Mouse (Mus musculus) limb, embryonic 14.5 days (tissue): ENCODE measurements around the gene Smg6. TPM values are rescaled to one million over a fixed set of nuclear protein-coding genes. Genes with fewer than 3 reads are reported as not detected.

Source experiments
- ATAC-seq: fragments of 200-750 bp; cut with Nextera tagmentation; 2 replicates; pipeline ENCODE4 v1.8.0; 2017; ENCODE audit warnings: low read depth, moderate number of reproducible peaks, moderate TSS enrichment; ENCODE audit not compliant: low FRiP score
- DNase-seq: peaks from one replicate; pipeline ENCODE4 v3.0.0-alpha.2; 2015; ENCODE audit warnings: low spot score
- H3K27ac ChIP-seq: fragments of 300-500 bp; sonication (generic); replicated peaks from 2 replicates; pipeline ENCODE4 v1.5.1; 2014; ENCODE audit warnings: low read depth, mild to moderate bottlenecking, low read length, moderate library complexity, mixed read lengths
- H3K27me3 ChIP-seq: fragments of 300-500 bp; sonication (generic); 2 replicates; pipeline ENCODE4 v1.6.1; 2014; ENCODE audit warnings: low read length, mixed read lengths; ENCODE audit not compliant: control insufficient read depth, insufficient read depth
- H3K36me3 ChIP-seq: fragments of 300-500 bp; sonication (generic); 2 replicates; pipeline ENCODE4 v1.6.1; 2014; ENCODE audit warnings: mild to moderate bottlenecking, low read length, moderate library complexity, mixed read lengths; ENCODE audit not compliant: control insufficient read depth, insufficient read depth
- H3K4me1 ChIP-seq: fragments of 300-500 bp; sonication (generic); 2 replicates; pipeline ENCODE4 v1.6.1; 2014; ENCODE audit warnings: antibody characterized with exemption, low read length, mixed read lengths; ENCODE audit not compliant: control insufficient read depth, insufficient read depth
- H3K4me2 ChIP-seq: fragments of 300-500 bp; sonication (generic); replicated peaks from 2 replicates; pipeline ENCODE4 v1.6.1; 2014; ENCODE audit warnings: low read depth, mild to moderate bottlenecking, low read length, moderate library complexity; ENCODE audit not compliant: severe bottlenecking
- H3K4me3 ChIP-seq: fragments of 300-500 bp; sonication (generic); replicated peaks from 2 replicates; pipeline ENCODE4 v1.5.1; 2014; ENCODE audit warnings: low read length
- H3K9ac ChIP-seq: fragments of 300-500 bp; sonication (generic); 2 replicates; pipeline ENCODE4 v1.6.1; 2014; ENCODE audit warnings: mild to moderate bottlenecking, low read depth, low read length, moderate library complexity; ENCODE audit not compliant: severe bottlenecking
- H3K9me3 ChIP-seq: fragments of 300-500 bp; sonication (generic); 2 replicates; pipeline ENCODE4 v1.6.1; 2016; ENCODE audit warnings: low read length; ENCODE audit not compliant: control insufficient read depth
- POLR2A ChIP-seq: fragments of 200-500 bp; IDR thresholded peaks from 2 replicates; pipeline ENCODE4 v1.8.0; 2012; ENCODE audit warnings: inconsistent platforms, mild to moderate bottlenecking, moderate library complexity, borderline replicate concordance; ENCODE audit not compliant: insufficient read depth, insufficient read length; ENCODE audit errors: extremely low read depth
- WGBS: fragments of 180-500 bp; shearing (Covaris S2); extraction: QIAGEN DNeasy Blood & Tissue Kit; methylation state at CpG from one replicate; pipeline ENCODE4 v1.1.7; 2014; 5-methylcytosine and 5-hydroxymethylcytosine counted together
- polyA plus RNA-seq, 2 experiments: library from polyadenylated mRNA; depleted of rRNA in 1 of 2; stranded (reverse) in 1 of 2; unstranded in 1 of 2; fragments of >200 nt; fragmentation: Nextera tagmentation in 1 of 2; extraction: Ambion mirVana in 1 of 2; gene quantifications; 2 replicates each; pipeline versions ENCODE4 v1.2.1 to v1.2.3; 2012 to 2014

The Smg6 gene
- polyA plus RNA-seq, 2 experiments, result 16.0 to 36.5 TPM

DNA sequence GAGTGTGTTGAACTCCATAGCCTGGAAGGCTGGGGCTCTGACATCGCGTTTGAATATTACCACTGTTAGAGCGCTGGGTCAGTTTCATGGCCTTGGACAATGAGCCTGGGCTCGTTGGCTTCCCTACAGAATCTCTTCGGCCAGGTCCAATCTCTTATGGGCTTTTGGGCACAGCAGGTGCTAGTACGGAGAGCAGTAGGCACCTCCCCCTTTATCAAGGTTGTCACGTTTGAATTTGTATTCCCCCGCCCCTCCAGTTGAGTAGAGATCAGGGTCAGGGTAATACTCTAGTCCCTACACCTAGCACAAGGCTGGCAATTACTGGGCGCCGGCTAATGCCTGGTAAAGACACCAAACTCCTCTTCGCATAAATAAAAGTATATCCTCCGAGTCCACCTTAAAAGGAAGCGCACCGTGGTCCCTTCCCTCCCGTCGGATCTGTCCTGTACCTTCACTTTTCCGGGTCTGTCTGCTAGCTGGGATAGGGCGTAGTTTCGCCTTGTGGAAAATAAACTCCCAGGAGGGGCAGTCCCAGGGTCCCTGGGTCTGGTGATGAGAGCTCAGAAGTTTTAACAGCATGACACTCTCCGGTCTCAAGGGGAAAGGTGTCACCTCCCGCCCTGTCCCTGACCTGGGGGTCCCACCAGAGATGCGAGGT lies 264.2 kb downstream of the Smg6 start:
- H3K9me3 ChIP-seq, result no peaks in the 10 kb centered on the region
- 0 out of 2 replicates have a peak, but pooled peaks cover 4% of the 10 kb centered on the region for H3K36me3 ChIP-seq
- H3K4me1 ChIP-seq, result peaks cover 16% of the 10 kb centered on the region
- H3K4me2 ChIP-seq, result peak overlapping the region; percentile 84
- H3K27me3 ChIP-seq, result peaks cover 28% of the 10 kb centered on the region
- 0 out of 2 replicates have a peak, but pooled peaks have one; percentile 1 for ATAC-seq
- WGBS, result 0% methylated on average over 22 of the region's 22 CpGs
- peak overlapping the region; percentile 91 for H3K4me3 ChIP-seq
- no peak for TF ChIP-seq POLR2A
- peak overlapping the region; percentile 70 for H3K9ac ChIP-seq
- H3K27ac ChIP-seq, result no peak overlapping the region
- no peak for DNase-seq

GRCm38 (mm10) chr11:75190371-75190724 lies 264.7 kb downstream of the Smg6 start:
- DNase-seq (peak; percentile 89), ATAC-seq (peak; percentile 80)
- Histone ChIP-seq H3K4me1 (peaks cover 21% of the 10 kb centered on the region), H3K36me3 (0 out of 2 replicates have a peak, but pooled peaks cover 4% of the 10 kb centered on the region), H3K4me3 (peak overlapping the region; percentile 91), H3K27me3 (peaks cover 33% of the 10 kb centered on the region), H3K27ac (no peak overlapping the region), H3K9me3 (no peaks in the 10 kb centered on the region), H3K9ac (peak overlapping the region; percentile 70), H3K4me2 (peak overlapping the region; percentile 84)
- under 1% methylated on average over 24 of the region's 24 CpGs for WGBS
- peak; percentile 68; the same call in 1 of the 2 replicates for TF ChIP-seq POLR2A

- ATAC-seq (no peak), DNase-seq (no peak)
- H3K36me3 ChIP-seq, result no peaks in the 10 kb centered on the region
- no peak for TF ChIP-seq POLR2A
- 50% methylated on average over 5 of the region's 5 CpGs for WGBS
- H3K9ac ChIP-seq, result peak within 1 kb of the TSS; percentile 70
- peaks cover 21% of the 10 kb centered on the region for H3K4me1 ChIP-seq
- H3K4me2 ChIP-seq, result peak within 1 kb of the TSS; percentile 84
- H3K9me3 ChIP-seq, result no peaks in the 10 kb centered on the region
- H3K27ac ChIP-seq, result no peak within 1 kb of the TSS
- H3K27me3 ChIP-seq, result peaks cover 40% of the 10 kb centered on the region
- H3K4me3 ChIP-seq, result peak within 1 kb of the TSS; percentile 91
These were observed 265.4 kb downstream of the Smg6 start, which contains the start of gene Dph1 for GRCm38 (mm10) chr11:75190905-75191441. Gene Dph1 (minus strand): TSS chr11:75191241.

DNA sequence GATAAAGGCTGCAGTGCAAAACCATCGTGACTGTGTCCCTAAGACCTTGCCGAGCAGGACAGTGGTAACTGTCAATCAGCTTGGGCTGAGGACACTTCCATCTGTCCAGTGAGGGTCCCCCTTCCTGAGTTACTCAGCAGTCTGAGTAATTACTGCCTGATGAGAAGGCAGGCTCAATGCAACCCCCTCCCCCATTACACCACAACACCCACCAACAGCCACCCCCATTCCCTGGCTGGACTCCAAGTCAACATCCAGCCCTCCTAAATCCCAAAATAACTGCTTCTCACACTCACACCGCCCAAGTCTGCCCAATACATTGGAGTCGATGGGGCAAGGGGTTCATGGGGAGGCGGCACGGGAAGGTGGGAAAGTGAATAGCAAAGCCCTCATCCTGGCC lies 266.2 kb downstream of the Smg6 start:
- DNase-seq (no peak), ATAC-seq (no peak)
- H3K9ac ChIP-seq, result no peak overlapping the region
- WGBS, result 43% methylated on average over 6 of the region's 6 CpGs
- peaks cover 48% of the 10 kb centered on the region for H3K27me3 ChIP-seq
- H3K4me3 ChIP-seq, result no peak overlapping the region
- H3K36me3 ChIP-seq, result no peaks in the 10 kb centered on the region
- no peaks in the 10 kb centered on the region for H3K9me3 ChIP-seq
- H3K4me1 ChIP-seq, result peaks cover 21% of the 10 kb centered on the region
- no peak overlapping the region for H3K4me2 ChIP-seq
- no peak overlapping the region for H3K27ac ChIP-seq
- no peak for TF ChIP-seq POLR2A

DNA sequence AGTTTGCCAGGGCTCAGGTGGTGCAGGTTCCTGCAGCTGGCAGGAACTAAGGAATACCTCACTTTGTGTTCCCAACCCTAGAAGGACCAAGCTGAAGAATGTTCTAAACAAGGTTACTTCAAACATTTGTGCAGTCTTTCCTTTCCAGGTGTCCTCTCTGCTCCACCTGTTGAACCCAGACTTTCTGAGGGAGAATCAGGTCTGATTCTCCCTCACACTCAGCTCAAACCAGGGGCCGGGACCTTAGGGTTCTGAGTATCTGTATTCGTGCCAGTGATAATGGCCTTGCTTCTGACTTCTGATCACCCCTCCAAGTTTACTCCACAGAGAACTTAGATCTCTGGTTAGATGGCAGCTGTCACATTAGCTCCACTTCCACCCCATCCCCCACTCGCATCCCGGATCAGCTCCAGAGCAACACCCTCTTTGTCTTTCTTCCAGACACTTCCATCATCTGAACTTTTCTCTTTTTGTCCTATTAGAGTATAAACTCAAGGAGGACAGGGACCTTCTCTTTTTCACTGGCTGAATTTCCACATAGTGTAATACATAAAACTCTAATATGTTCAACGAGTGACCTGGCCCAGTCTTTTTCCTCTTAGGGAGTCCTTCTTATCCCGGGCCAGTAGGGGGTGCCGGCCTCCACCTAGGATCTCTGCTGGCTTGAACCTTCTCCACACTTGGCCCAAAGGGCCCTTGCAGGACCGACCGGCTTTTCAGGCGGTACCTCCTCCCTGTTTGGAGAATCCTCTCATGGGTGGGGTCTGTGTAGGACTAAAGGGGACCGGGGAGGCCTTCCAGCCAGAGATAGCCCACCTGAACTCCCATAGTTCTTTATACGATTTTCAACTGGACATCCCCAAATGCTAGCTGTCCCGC lies 267.0 kb downstream of the Smg6 start:
- WGBS, result 27% methylated on average over 13 of the region's 13 CpGs
- peak overlapping the region; percentile 55 for H3K4me3 ChIP-seq
- H3K4me2 ChIP-seq, result peak overlapping the region; percentile 89
- no peaks in the 10 kb centered on the region for H3K9me3 ChIP-seq
- DNase-seq (peak; percentile 68), ATAC-seq (peak; percentile 56)
- H3K27ac ChIP-seq, result no peak overlapping the region
- H3K36me3 ChIP-seq, result no peaks in the 10 kb centered on the region
- H3K4me1 ChIP-seq, result peaks cover 21% of the 10 kb centered on the region
- H3K27me3 ChIP-seq, result peaks cover 48% of the 10 kb centered on the region
- no peak overlapping the region for H3K9ac ChIP-seq
- TF ChIP-seq POLR2A, result no peak
